Mouse (Mus musculus) embryo, embryonic 10 days (tissue): Measurements from ENCODE around the gene Atp6v0a2.
A peak's percentile ranks its signal among the peaks of the same experiment; 100 is the strongest.
"Not testable (repeated sequence)": the region's sequence is repeated elsewhere in the genome, so short reads cannot be mapped to it uniquely, and the experiment has no call there.

Source experiments
- DNase-seq: peaks from one replicate; pipeline ENCODE4 v3.0.0-alpha.2; 2015; ENCODE audit warnings: low spot score

The Atp6v0a2 gene

GRCm38 (mm10) chr5:124628448-124629363, at the start of gene Atp6v0a2:
Gene Atp6v0a2, plus strand, starts transcription at chr5:124628576.
- peak; percentile 93 for DNase-seq

- DNase-seq, result peak; percentile 99
Observed at GRCm38 (mm10) chr5:124578633-124579317, 49.6 kb upstream of the Atp6v0a2 start, which contains the start of the genes Eif2b1 and Gtf2h3. Gene Eif2b1, minus strand, starts transcription at chr5:124579131. Gene Gtf2h3, plus strand, starts transcription at chr5:124579140.

GRCm38 (mm10) chr5:124582515-124582914, 45.9 kb upstream of the Atp6v0a2 start:
- DNase-seq, result no peak

GRCm38 (mm10) chr5:124592768-124593167, 35.6 kb upstream of the Atp6v0a2 start:
- DNase-seq, result no peak

GRCm38 (mm10) chr5:124598224-124599174, 29.9 kb upstream of the Atp6v0a2 start:
- peak; percentile 99 for DNase-seq

GRCm38 (mm10) chr5:124599726-124600125, 28.6 kb upstream of the Atp6v0a2 start:
- DNase-seq, result not testable (repeated sequence)

- peak; percentile 47 for DNase-seq
Observed at GRCm38 (mm10) chr5:124602349-124602748, 26.0 kb upstream of the Atp6v0a2 start.

- no peak for DNase-seq
Observed at GRCm38 (mm10) chr5:124604296-124604695, 24.1 kb upstream of the Atp6v0a2 start.

- DNase-seq, result no peak
Observed at GRCm38 (mm10) chr5:124605041-124605622, 23.2 kb upstream of the Atp6v0a2 start.

GRCm38 (mm10) chr5:124610965-124611364, 17.4 kb upstream of the Atp6v0a2 start:
- peak; percentile 16 for DNase-seq

GRCm38 (mm10) chr5:124614709-124615108, 13.7 kb upstream of the Atp6v0a2 start:
- DNase-seq, result no peak

- no peak for DNase-seq
Observed at GRCm38 (mm10) chr5:124618711-124619110, 9.7 kb upstream of the Atp6v0a2 start.

GRCm38 (mm10) chr5:124621362-124621761, 7.0 kb upstream of the Atp6v0a2 start:
- DNase-seq, result no peak

- DNase-seq, result no peak
Observed at GRCm38 (mm10) chr5:124622890-124623289, 5.5 kb upstream of the Atp6v0a2 start.

- no peak for DNase-seq
Observed at GRCm38 (mm10) chr5:124624291-124624690, 4.1 kb upstream of the Atp6v0a2 start.

- no peak for DNase-seq
Observed at GRCm38 (mm10) chr5:124629641-124630040, 1.3 kb downstream of the Atp6v0a2 start.

GRCm38 (mm10) chr5:124631685-124632084, 3.3 kb downstream of the Atp6v0a2 start:
- no peak for DNase-seq

- DNase-seq, result no peak
Observed at GRCm38 (mm10) chr5:124632461-124632860, 4.1 kb downstream of the Atp6v0a2 start.

- DNase-seq, result no peak
Observed at GRCm38 (mm10) chr5:124633425-124633824, 5.0 kb downstream of the Atp6v0a2 start.

GRCm38 (mm10) chr5:124635068-124635467, 6.7 kb downstream of the Atp6v0a2 start:
- peak; percentile 57 for DNase-seq

- no peak for DNase-seq
Observed at GRCm38 (mm10) chr5:124636139-124636538, 7.8 kb downstream of the Atp6v0a2 start.
